Mouse (Mus musculus): ENCODE results near the gene Serpinh1. TPM values are rescaled to one million over a fixed set of nuclear protein-coding genes. Genes with fewer than 3 reads are reported as not detected.
A peak's percentile ranks its signal among the peaks of the same experiment; 100 is the strongest.

The Serpinh1 gene
- polyA plus RNA-seq, 1 experiment from 2014 or later = 261 TPM

GRCm38 (mm10) chr7:99362137-99362536, 9.1 kb upstream of the Serpinh1 start:
- no peak for ATAC-seq
- H3K4me3 ChIP-seq = no peak overlapping the region
- no peaks in the 10 kb centered on the region for H3K27me3 ChIP-seq
- H3K9ac ChIP-seq = no peak overlapping the region
- H3K4me1 ChIP-seq = peaks cover 31% of the 10 kb centered on the region
- no peak overlapping the region for H3K27ac ChIP-seq
- whole genome bisulfite sequencing = 87% methylated on average over 2 of the region's 2 CpGs
- no peaks in the 10 kb centered on the region for H3K36me3 ChIP-seq (ENCODE audit: poor library complexity, severe bottlenecking)
- no peak overlapping the region for H3K4me2 ChIP-seq
- no peaks in the 10 kb centered on the region for H3K9me3 ChIP-seq (replicated peaks)

- peaks cover 43% of the 10 kb centered on the region for H3K4me1 ChIP-seq
- H3K36me3 ChIP-seq (ENCODE audit: poor library complexity, severe bottlenecking) = no peaks in the 10 kb centered on the region
- H3K27ac ChIP-seq = peak overlapping the region; percentile 95
- H3K9me3 ChIP-seq (replicated peaks) = no peaks in the 10 kb centered on the region
- ATAC-seq = no peak
- H3K4me2 ChIP-seq = 0 out of 2 replicates have a peak overlapping the region, but pooled peaks have one; percentile 17
- H3K27me3 ChIP-seq = no peaks in the 10 kb centered on the region
- WGBS = 26% methylated on average over 8 of the region's 8 CpGs
- no peak overlapping the region for H3K4me3 ChIP-seq
- H3K9ac ChIP-seq = peak overlapping the region; percentile 34; the same call in 1 of the 2 replicates
Observed at GRCm38 (mm10) chr7:99360803-99361414, 7.9 kb upstream of the Serpinh1 start.

GRCm38 (mm10) chr7:99360021-99360802, 7.2 kb upstream of the Serpinh1 start:
- no peaks in the 10 kb centered on the region for H3K9me3 ChIP-seq (replicated peaks)
- H3K4me3 ChIP-seq = no peak overlapping the region
- H3K4me2 ChIP-seq = peak overlapping the region; percentile 17; the same call in 1 of the 2 replicates
- peaks cover 50% of the 10 kb centered on the region for H3K4me1 ChIP-seq
- WGBS = 10% methylated on average over 10 of the region's 10 CpGs
- peak overlapping the region; percentile 95 for H3K27ac ChIP-seq
- peak; percentile 96 for ATAC-seq
- peak overlapping the region; percentile 47 for H3K9ac ChIP-seq
- no peaks in the 10 kb centered on the region for H3K36me3 ChIP-seq (ENCODE audit: poor library complexity, severe bottlenecking)
- no peaks in the 10 kb centered on the region for H3K27me3 ChIP-seq

- ATAC-seq = no peak
- Histone ChIP-seq H3K36me3 (ENCODE audit: poor library complexity, severe bottlenecking) (no peaks in the 10 kb centered on the region), H3K9ac (no peak overlapping the region), H3K4me1 (peaks cover 60% of the 10 kb centered on the region), H3K4me2 (no peak overlapping the region), H3K4me3 (no peak overlapping the region), H3K27me3 (no peaks in the 10 kb centered on the region), H3K27ac (no peak overlapping the region), H3K9me3 (replicated peaks) (no peaks in the 10 kb centered on the region)
- 95% methylated on average over 8 of the region's 8 CpGs for WGBS
Observed at GRCm38 (mm10) chr7:99358371-99358770, 5.3 kb upstream of the Serpinh1 start.

- Histone ChIP-seq H3K36me3 (ENCODE audit: poor library complexity, severe bottlenecking) (no peaks in the 10 kb centered on the region), H3K4me1 (peaks cover 71% of the 10 kb centered on the region), H3K27me3 (no peaks in the 10 kb centered on the region), H3K4me3 (no peak overlapping the region), H3K9ac (no peak overlapping the region), H3K9me3 (replicated peaks) (no peaks in the 10 kb centered on the region), H3K4me2 (no peak overlapping the region), H3K27ac (peak overlapping the region; percentile 90; the same call in 1 of the 2 replicates)
- 68% methylated on average over 7 of the region's 7 CpGs for WGBS
- no peak for ATAC-seq
Observed at GRCm38 (mm10) chr7:99357201-99357600, 4.2 kb upstream of the Serpinh1 start.

GRCm38 (mm10) chr7:99356244-99356930, 3.3 kb upstream of the Serpinh1 start:
- Histone ChIP-seq H3K4me1 (peaks cover 79% of the 10 kb centered on the region), H3K36me3 (ENCODE audit: poor library complexity, severe bottlenecking) (no peaks in the 10 kb centered on the region), H3K9ac (peak overlapping the region; percentile 31), H3K4me2 (peak overlapping the region; percentile 42; the same call in 1 of the 2 replicates), H3K9me3 (replicated peaks) (no peaks in the 10 kb centered on the region), H3K27me3 (no peaks in the 10 kb centered on the region), H3K27ac (peak overlapping the region; percentile 90), H3K4me3 (no peak overlapping the region)
- ATAC-seq = no peak
- 28% methylated on average over 8 of the region's 9 CpGs for WGBS

- H3K36me3 ChIP-seq (ENCODE audit: poor library complexity, severe bottlenecking) = no peaks in the 10 kb centered on the region
- WGBS = 2% methylated on average over 7 of the region's 7 CpGs
- 0 out of 2 replicates have a peak overlapping the region, but pooled peaks have one; percentile 7 for H3K4me3 ChIP-seq
- peak; percentile 44 for ATAC-seq
- H3K9me3 ChIP-seq (replicated peaks) = no peaks in the 10 kb centered on the region
- H3K4me2 ChIP-seq = peak overlapping the region; percentile 42
- peak overlapping the region; percentile 31 for H3K9ac ChIP-seq
- peak overlapping the region; percentile 90 for H3K27ac ChIP-seq
- H3K27me3 ChIP-seq = no peaks in the 10 kb centered on the region
- peaks cover 79% of the 10 kb centered on the region for H3K4me1 ChIP-seq
Observed at GRCm38 (mm10) chr7:99355731-99356131, 2.7 kb upstream of the Serpinh1 start.

GRCm38 (mm10) chr7:99351802-99352517, 1.1 kb downstream of the Serpinh1 start:
- peak overlapping the region; percentile 71 for H3K9ac ChIP-seq
- 2% methylated on average over 18 of the region's 18 CpGs for WGBS
- no peaks in the 10 kb centered on the region for H3K9me3 ChIP-seq (replicated peaks)
- H3K36me3 ChIP-seq (ENCODE audit: poor library complexity, severe bottlenecking) = peaks cover 24% of the 10 kb centered on the region
- peak overlapping the region; percentile 49 for H3K4me3 ChIP-seq
- H3K27me3 ChIP-seq = no peaks in the 10 kb centered on the region
- peaks cover 72% of the 10 kb centered on the region for H3K4me1 ChIP-seq
- ATAC-seq = peak; percentile 31
- H3K27ac ChIP-seq = peak overlapping the region; percentile 90
- H3K4me2 ChIP-seq = peak overlapping the region; percentile 77

- H3K4me3 ChIP-seq = peak overlapping the region; percentile 49
- peaks cover 65% of the 10 kb centered on the region for H3K4me1 ChIP-seq
- 3% methylated on average over 12 of the region's 12 CpGs for WGBS
- peak overlapping the region; percentile 90 for H3K27ac ChIP-seq
- H3K9ac ChIP-seq = peak overlapping the region; percentile 71
- no peaks in the 10 kb centered on the region for H3K9me3 ChIP-seq (replicated peaks)
- peaks cover 31% of the 10 kb centered on the region for H3K36me3 ChIP-seq (ENCODE audit: poor library complexity, severe bottlenecking)
- ATAC-seq = 0 out of 2 replicates have a peak, but pooled peaks have one; percentile 27
- peak overlapping the region; percentile 77 for H3K4me2 ChIP-seq
- H3K27me3 ChIP-seq = no peaks in the 10 kb centered on the region
Observed at GRCm38 (mm10) chr7:99351104-99351801, 1.8 kb downstream of the Serpinh1 start.

- Histone ChIP-seq H3K36me3 (ENCODE audit: poor library complexity, severe bottlenecking) (peaks cover 42% of the 10 kb centered on the region), H3K4me1 (peaks cover 53% of the 10 kb centered on the region), H3K27ac (no peak overlapping the region), H3K4me3 (peak overlapping the region; percentile 49; the same call in 1 of the 2 replicates), H3K9ac (no peak overlapping the region), H3K27me3 (no peaks in the 10 kb centered on the region), H3K9me3 (replicated peaks) (no peaks in the 10 kb centered on the region), H3K4me2 (peak overlapping the region; percentile 77)
- 81% methylated on average over 9 of the region's 9 CpGs for WGBS
- ATAC-seq = no peak
Observed at GRCm38 (mm10) chr7:99349782-99350720, 3.0 kb downstream of the Serpinh1 start.
